Mouse (Mus musculus) gastrocnemius, adult 8-10 months (tissue): Measurements from ENCODE around the gene Syt8. TPM values are rescaled to one million over a fixed set of nuclear protein-coding genes. Genes with fewer than 3 reads are reported as not detected.

Source experiments
- DNase-seq, 2 experiments: peaks; one replicate each; pipeline ENCODE4 v3.0.0; 2022; ENCODE audit warnings: low spot score in 2 of 2
- total RNA-seq, 4 experiments: library from RNA; stranded (reverse); gene quantifications; 2 replicates each; pipeline ENCODE4 v1.2.4; 2022

Gene Syt8
- total RNA-seq, 4 experiments from 2014 or later = not detected

DNA sequence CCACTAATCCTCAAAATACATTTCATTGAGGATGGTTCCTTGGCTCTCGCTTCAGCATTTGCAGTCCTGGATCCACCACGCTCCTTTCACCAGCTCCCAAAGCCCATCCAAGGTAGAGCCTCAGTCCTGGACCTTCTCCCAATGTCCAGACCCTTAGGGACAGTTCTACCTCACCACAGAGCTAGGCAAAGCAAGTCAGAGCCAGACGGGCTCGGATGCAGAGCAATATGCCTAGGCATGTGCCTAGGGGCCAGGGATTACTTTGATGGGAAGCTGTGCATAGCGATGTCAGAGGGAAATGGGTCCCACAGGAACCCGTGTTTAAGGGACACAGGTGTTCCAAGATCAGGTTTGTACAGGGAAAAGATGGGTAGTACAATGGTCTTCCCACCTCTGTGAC lies 10.7 kb downstream of the Syt8 start:
- DNase-seq = no peak

DNA sequence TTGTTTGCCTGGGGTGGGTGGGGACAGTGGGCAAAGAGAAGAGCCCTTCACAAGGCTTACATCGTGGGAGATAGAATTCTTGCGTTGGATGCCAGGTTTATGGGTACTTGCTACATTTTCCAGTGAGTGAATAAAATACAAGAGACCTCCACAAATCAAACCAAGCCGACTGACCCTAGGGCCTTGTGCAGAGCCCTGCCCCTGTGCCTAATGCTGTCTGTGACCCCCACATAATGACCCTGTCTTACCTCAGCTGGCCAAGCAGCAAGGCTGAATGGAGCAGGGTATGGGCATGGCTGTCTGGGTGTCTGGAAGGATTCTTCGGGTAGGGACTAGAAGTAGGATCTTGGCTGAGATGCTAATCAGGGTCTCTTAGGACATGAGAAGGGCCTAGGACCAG lies 11.6 kb downstream of the Syt8 start:
- DNase-seq = no peak

GRCm38 (mm10) chr7:142449038-142449617 lies 14.5 kb downstream of the Syt8 start:
- no peak for DNase-seq

DNA sequence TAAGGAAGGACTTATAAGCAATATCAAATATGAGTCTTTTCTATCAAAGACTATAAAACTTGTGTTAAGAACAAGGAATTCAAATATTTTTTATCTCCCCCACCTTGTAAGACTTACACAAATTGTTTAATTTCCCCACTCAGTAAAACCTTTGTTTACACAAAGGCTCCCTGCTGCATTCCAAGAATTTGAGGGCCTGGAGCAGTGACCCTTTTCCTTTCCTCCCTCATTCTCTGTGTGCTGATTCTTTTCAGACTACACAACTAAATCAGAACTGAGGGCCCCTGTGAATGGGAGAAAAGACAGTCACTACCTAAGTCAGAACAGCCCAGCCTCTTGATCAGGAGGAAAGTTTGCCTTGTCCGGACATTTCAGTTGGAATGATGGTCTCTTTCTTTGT lies 20.1 kb downstream of the Syt8 start:
- DNase-seq = no peak

- DNase-seq = no peak
Observed at GRCm38 (mm10) chr7:142455251-142455650, 20.6 kb downstream of the Syt8 start.

GRCm38 (mm10) chr7:142456806-142457205 lies 22.2 kb downstream of the Syt8 start:
- DNase-seq = peak in 1 of 2 experiments; percentile 10

DNA sequence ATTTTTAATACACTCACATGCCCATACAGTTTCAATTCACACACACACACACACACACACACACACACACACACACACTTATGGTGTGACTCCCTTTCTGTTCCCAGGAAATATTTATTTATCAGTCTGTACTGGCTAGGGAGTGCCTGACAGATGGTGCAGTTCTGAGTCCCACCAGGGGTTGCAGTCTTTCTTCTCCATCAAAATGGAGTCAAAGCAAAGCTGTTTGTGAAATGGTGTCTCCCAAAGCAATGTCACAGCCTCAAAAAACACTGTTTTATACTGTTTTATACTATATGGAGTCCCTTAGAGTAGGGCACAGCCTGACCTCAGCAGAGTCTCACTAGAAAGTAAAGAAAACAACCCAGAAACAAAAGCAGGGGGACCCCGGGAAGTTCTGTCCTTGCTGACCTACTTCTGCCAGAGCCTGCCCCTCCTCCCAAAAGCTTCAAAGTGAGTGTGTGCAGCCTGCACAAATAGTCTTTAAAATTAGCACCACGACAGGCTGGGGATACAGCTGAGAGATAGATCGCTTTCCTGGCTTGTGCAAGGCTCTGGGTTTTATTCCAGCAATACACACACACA lies 22.7 kb downstream of the Syt8 start:
- DNase-seq = peak in 1 of 2 experiments; percentile 38

GRCm38 (mm10) chr7:142458026-142458425 lies 23.4 kb downstream of the Syt8 start:
- DNase-seq = no peak

- no peak for DNase-seq
Observed at GRCm38 (mm10) chr7:142458676-142459298, 24.1 kb downstream of the Syt8 start.

GRCm38 (mm10) chr7:142459299-142459691 lies 24.6 kb downstream of the Syt8 start:
- no peak for DNase-seq

GRCm38 (mm10) chr7:142460636-142461077 lies 26.0 kb downstream of the Syt8 start, which contains the start of gene Lsp1:
Gene Lsp1 (plus strand): TSS chr7:142460809.
- peak in 1 of 2 experiments; percentile 3 for DNase-seq

- DNase-seq = peak in 1 of 2 experiments; percentile 9
Observed at GRCm38 (mm10) chr7:142461446-142461845, 26.8 kb downstream of the Syt8 start.

GRCm38 (mm10) chr7:142462190-142462589 lies 27.5 kb downstream of the Syt8 start:
- peak; percentile 77 to 88 for DNase-seq

GRCm38 (mm10) chr7:142462594-142463078 lies 28.0 kb downstream of the Syt8 start:
- DNase-seq = peak in 1 of 2 experiments; percentile 48

- DNase-seq = peak in 1 of 2 experiments; percentile 2
Observed at GRCm38 (mm10) chr7:142470171-142470691, 35.6 kb downstream of the Syt8 start.

- DNase-seq = peak in 1 of 2 experiments; percentile 71
Observed at GRCm38 (mm10) chr7:142470808-142471413, 36.3 kb downstream of the Syt8 start.

GRCm38 (mm10) chr7:142471414-142471861 lies 36.8 kb downstream of the Syt8 start:
- DNase-seq = peak in 1 of 2 experiments; percentile 9

- peak in 1 of 2 experiments; percentile 62 for DNase-seq
Observed at GRCm38 (mm10) chr7:142471884-142472570, 37.4 kb downstream of the Syt8 start.

DNA sequence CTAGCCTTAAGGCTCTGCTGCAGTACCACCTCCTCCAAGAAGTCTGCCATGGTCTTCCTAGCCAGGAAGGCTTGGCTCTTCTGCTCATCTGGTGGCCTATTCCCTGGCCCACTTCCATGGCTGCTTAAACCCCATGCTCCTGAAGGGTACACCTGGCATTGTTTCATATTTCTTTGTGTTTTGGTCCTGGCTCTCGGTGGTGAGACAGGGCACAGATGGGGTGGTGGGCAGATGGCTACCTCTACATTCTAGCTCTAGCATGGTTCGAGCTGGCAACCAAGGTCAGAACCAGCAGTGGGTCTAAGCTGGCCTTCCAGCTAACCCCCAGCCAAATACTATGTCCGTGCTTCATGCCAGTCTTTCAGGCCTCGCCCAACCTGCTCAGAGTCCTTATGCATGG lies 38.3 kb downstream of the Syt8 start:
- DNase-seq = peak in 1 of 2 experiments; percentile 2

GRCm38 (mm10) chr7:142473476-142473875 lies 38.8 kb downstream of the Syt8 start:
- DNase-seq = peak in 1 of 2 experiments; percentile 3

GRCm38 (mm10) chr7:142474799-142475198 lies 40.1 kb downstream of the Syt8 start:
- peak in 1 of 2 experiments; percentile 76 for DNase-seq
